Mouse (Mus musculus) E14TG2a.4 (cell line): Measurements from ENCODE around the gene Lemd2.

Source experiments
- CTCF ChIP-seq: conservative IDR thresholded peaks from 2 replicates; pipeline ENCODE4 v1.5.1; 2014; ENCODE audit warnings: low read length
- NANOG ChIP-seq: IDR thresholded peaks from 2 replicates; pipeline ENCODE4 v1.6.1; 2014; ENCODE audit warnings: borderline replicate concordance, low read length, mixed read lengths
- POU5F1 ChIP-seq: IDR thresholded peaks from 2 replicates; pipeline ENCODE4 v1.6.1; 2014; ENCODE audit warnings: low read length, borderline replicate concordance

DNA sequence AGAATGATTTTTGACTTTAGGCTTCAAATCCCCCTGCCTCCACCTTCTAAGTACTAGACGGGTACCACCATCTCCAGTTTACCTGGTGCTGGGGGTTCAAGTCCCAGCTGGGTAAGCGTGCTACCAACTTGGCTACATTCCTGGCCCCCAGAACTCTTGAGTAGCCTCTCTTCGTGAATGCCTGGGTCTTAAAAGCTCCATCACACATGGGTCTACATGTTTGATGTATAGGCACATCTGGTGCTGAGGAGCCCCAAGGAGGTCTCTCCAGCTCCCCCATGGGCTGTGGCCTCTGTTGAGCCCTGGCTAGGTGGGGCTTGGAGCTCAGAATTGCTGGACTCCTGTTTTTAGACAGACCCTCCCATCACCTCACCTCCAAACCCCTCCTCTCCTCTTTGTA is 27.9 kb upstream of the Lemd2 start:
- TF ChIP-seq CTCF (no peak), POU5F1 (no peak), NANOG (no peak)
